Mouse (Mus musculus): Measurements from ENCODE around the gene Slc27a5. TPM values are rescaled to one million over a fixed set of nuclear protein-coding genes. Genes with fewer than 3 reads are reported as not detected.
A peak's percentile ranks its signal among the peaks of the same experiment; 100 is the strongest.

Gene Slc27a5
- total RNA-seq, 2 experiments from 2014 or later = 0.20 TPM; not detected in 1

- peak; percentile 79 to 89 for DNase-seq
Measured at GRCm38 (mm10) chr7:13024805-13025204, 26.8 kb upstream of the Slc27a5 start.

- peak; percentile 92 to 94 for DNase-seq
Measured at GRCm38 (mm10) chr7:13023928-13024731, 26.1 kb upstream of the Slc27a5 start.

DNA sequence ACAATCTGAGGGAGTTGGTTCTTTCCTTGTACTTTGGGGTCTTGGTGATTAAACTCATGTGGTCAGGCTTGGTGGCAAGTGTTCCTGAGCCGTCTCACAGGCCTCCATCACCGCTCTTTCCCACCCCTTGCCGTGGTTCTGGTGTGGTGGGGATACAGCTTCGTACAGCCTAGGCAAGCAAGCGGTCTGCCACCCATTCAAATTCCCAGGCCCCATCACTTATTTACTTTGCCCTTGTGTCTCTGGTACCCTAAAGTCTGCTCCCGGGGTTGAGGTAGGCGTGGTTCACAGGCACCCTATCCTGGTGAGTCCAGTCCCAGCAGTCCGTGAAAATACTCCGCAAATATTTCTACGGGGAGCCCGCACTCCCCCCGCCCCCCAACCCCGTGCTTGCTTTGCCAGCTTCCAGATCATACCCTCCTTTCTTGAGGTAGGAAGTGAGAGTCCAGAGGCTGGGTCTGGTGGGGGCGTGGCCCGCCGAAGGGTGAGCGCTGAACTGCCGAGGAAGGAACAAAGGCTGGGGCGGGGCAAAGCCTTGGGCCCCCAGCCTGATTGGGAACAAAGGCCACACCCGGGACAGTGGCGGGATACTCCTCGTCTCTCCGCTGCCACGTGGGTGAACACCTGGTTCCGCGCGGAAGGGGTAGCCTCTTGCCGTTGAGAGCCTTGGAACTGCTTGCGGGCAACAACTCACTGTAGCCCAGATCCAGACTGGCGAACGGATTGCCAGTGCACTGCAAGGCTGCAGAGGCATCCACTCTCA lies 25.0 kb upstream of the Slc27a5 start:
- peak; percentile 81 to 86 for DNase-seq

GRCm38 (mm10) chr7:13015217-13015616 lies 17.2 kb upstream of the Slc27a5 start:
- no peak for DNase-seq

GRCm38 (mm10) chr7:13014275-13014839 lies 16.4 kb upstream of the Slc27a5 start:
- no peak for DNase-seq

GRCm38 (mm10) chr7:13013671-13014070 lies 15.7 kb upstream of the Slc27a5 start:
- no peak for DNase-seq

GRCm38 (mm10) chr7:13010005-13010908 lies 12.3 kb upstream of the Slc27a5 start, which contains the start of gene Zbtb45:
TSS of gene Zbtb45 (minus strand) at chr7:13010034.
- no peak for DNase-seq

DNA sequence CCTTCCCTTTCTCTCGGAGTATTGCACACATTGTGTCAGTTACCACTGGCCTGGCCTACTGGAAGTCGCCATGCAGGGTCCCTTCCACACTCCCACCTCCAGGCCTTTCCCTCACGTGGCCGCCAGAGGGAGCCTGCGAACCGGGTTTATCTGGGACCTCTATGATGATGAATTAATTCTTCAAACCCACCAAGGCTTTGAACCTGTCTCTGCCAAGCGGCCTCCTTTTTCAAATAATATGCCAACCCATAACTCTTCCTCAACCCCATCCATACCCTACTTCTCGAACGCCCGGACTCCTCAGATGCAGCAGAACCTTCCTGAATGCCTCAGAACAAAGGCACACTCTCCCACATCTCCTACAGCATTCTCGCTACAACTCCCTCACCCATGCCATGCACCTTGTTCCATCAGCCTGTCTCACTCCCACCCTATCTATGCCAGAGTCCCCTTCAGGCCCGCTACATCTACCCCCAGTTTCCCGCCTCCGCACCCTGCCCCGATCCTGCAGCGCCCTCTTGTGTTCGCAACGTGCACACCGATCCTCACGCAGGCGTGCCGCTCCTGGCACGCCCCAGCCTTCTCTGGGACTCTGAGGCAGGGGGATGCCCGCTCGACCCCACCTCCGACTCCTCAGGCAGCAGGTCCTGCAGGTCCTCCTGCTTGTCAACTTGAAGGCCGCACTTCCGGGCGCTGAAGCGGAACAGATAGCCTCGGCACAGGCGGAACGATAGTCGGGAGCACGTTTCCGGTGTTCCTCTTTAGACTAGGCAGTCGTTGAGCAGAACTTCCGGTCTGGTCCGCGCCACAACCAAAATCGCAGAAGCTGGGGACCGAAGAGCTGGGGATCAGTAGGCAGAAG lies 11.4 kb upstream of the Slc27a5 start:
- peak; percentile 91 to 92 for DNase-seq

GRCm38 (mm10) chr7:13007341-13008092 lies 9.5 kb upstream of the Slc27a5 start:
- DNase-seq = no peak

- DNase-seq = no peak
Measured at GRCm38 (mm10) chr7:13006531-13006930, 8.5 kb upstream of the Slc27a5 start.

- DNase-seq = no peak
Measured at GRCm38 (mm10) chr7:13006011-13006410, 8.0 kb upstream of the Slc27a5 start.

DNA sequence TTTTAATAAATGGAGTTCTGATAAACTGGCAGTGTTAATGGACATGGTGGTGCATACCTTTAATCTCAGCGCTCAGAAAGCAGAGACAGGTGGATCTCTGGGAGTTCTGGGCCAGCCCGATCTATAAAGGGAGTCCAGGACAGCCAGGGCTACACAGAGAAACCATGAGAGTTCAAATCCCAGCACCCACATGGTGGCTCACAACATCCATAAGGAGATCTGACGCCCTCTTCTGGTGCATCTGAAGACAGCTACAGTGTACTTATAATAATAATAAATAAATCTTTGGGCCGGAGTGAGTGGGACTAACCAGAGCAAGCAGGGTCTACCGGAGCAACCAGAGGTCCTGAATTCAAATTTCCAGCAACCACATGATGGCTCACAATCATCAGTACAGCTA lies 5.4 kb upstream of the Slc27a5 start:
- DNase-seq = no peak

DNA sequence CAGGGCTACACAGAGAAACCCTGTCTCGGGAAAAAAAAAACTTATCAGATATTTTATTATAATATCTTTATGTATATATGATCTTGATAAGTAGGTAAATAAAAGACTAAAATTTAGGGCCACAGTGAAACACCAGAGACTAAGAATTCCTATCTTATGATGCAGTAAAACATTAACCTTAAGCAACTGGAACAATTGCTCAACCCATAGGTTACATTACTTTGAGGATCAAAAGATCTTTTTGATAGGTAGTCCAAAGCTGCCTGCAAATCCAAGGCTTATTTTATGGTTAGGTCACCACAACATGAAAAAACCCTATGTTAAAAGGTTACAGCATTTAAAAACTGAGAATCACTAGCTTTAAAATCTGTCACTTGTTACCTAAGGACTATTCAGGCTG lies 3.6 kb upstream of the Slc27a5 start:
- DNase-seq = no peak

DNA sequence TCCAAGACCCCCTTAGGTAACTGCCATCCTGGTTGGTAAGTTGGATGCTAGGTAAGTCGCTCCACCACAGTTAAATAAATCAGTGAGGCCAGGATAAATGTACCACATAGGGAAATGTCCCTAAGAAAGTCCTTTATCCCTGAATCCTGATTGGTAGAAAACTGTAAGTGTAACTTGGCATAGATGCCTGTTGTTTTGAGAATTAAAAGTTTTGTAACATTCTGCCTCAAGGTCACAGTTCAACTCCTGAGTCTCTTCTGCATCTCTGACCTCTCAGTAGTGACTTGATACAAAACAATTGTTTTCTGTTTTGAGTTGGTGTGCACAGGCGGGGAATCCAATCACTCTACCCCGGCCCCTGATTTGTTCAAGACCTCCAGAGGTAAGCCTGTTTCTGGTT lies 859 bp upstream of the Slc27a5 start, which contains the start of gene Trim28:
TSS of gene Trim28 (plus strand) at position 264 of the 400 bp plus-strand sequence.
- DNase-seq = no peak

GRCm38 (mm10) chr7:12997230-12997629 lies 762 bp downstream of the Slc27a5 start:
- DNase-seq = no peak

GRCm38 (mm10) chr7:12995862-12996261 lies 2.1 kb downstream of the Slc27a5 start:
- DNase-seq = no peak

GRCm38 (mm10) chr7:12993148-12993547 lies 4.8 kb downstream of the Slc27a5 start:
- DNase-seq = no peak

DNA sequence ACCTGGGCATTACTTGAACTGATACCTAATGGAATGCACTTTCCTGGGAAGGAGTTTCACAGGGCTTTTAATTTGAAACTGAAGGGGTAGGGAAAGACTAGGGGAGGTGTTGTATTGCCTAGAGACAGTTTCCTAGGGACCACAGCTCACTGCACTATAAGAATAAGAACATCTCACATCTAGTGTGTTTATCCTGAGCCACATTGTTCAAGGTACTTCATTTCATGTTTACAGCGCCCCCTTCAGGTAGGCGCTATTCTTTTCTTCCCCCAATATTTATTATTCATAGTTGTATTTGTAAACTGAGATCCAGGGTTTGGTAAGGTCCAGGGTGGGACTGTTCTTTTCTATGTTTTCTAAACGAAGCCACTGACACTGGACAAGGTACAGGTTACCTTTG lies 5.8 kb downstream of the Slc27a5 start:
- DNase-seq = peak in 1 of 2 experiments; percentile 58

DNA sequence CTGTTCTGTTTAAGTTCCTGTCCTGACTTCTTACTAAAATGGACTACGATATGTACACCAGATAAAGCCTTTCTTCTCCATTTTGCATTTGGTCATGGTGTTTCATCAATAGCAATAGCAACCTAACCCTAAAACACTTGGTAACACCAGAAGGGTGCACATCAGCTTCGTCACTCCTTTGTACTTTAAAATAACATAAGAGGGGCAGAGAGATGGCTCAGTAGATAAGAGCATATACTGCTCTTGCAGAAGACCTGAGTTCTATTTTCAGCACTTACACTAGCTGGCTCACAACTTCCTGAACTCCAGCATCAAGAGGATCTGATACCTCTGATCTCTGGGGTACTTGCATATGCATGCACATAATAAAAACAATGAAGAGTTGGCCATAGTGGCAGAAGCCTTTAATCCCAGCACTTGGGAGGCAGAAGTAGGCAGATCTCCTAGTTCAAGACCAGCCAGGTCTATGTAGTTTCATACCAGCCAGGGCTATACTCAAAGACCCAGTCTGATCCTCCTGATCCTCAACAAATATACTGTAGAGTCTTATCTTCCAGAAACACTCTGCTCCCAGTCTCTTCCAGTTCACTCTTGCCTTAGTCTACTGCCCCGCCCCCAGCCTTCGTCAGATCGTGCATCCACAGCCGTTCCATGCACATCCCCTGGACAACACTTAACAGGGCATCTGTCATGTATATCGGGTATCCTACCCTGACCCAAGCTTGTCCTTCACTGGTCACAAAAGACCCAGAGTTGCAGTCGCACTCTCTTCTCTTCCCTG lies 10.4 kb downstream of the Slc27a5 start:
- DNase-seq = no peak

All from adrenal gland, postnatal 36 days (tissue).